Mouse (Mus musculus) testis, adult 2 months (tissue): ENCODE data around the gene Chst8. TPM values are rescaled to one million over a fixed set of nuclear protein-coding genes. Genes with fewer than 3 reads are reported as not detected.

Experiments used
- H3K27ac ChIP-seq: fragments of 200-500 bp; 2 replicates; pipeline ENCODE4 v1.5.1; 2012; ENCODE audit warnings: low read depth, low read length; ENCODE audit not compliant: control insufficient read depth, insufficient read depth
- H3K27me3 ChIP-seq: fragments of 200-500 bp; 2 replicates; pipeline ENCODE4 v1.6.1; 2012; ENCODE audit warnings: mild to moderate bottlenecking, low read length, moderate library complexity; ENCODE audit not compliant: control insufficient read depth, insufficient read depth
- H3K36me3 ChIP-seq: fragments of 200-500 bp; 2 replicates; pipeline ENCODE4 v1.6.1; 2012; ENCODE audit warnings: mild to moderate bottlenecking, low read length; ENCODE audit not compliant: control insufficient read depth, insufficient read depth
- H3K4me1 ChIP-seq: fragments of 200-500 bp; 2 replicates; pipeline ENCODE4 v1.6.1; 2012; ENCODE audit warnings: low read length; ENCODE audit not compliant: control insufficient read depth, insufficient read depth
- H3K4me3 ChIP-seq: fragments of 200-500 bp; 2 replicates; pipeline ENCODE4 v1.5.1; 2012; ENCODE audit warnings: low read depth, mild to moderate bottlenecking, low read length, moderate library complexity, mixed read lengths; ENCODE audit not compliant: control insufficient read depth
- CTCF ChIP-seq: fragments of 200-500 bp; IDR thresholded peaks from 2 replicates; pipeline ENCODE4 v1.5.1; 2012; ENCODE audit warnings: low read depth, mild to moderate bottlenecking, inconsistent platforms, low read length, moderate library complexity; ENCODE audit not compliant: control insufficient read depth, insufficient read depth, insufficient replicate concordance
- POLR2A ChIP-seq: fragments of 200-500 bp; IDR thresholded peaks from 2 replicates; pipeline ENCODE4 v1.6.1; 2012; ENCODE audit warnings: low read depth, mild to moderate bottlenecking, inconsistent platforms, low read length, moderate library complexity; ENCODE audit not compliant: control insufficient read depth
- polyA plus RNA-seq: library from polyadenylated mRNA; depleted of rRNA; stranded (reverse); fragments of >200 nt; gene quantifications from 2 replicates; pipeline ENCODE4 v1.2.3, GENCODE M21; 2012

Gene Chst8
- polyA plus RNA-seq, 1 experiment, result not detected

- Histone ChIP-seq H3K4me1 (no peaks in the 10 kb centered on the region), H3K4me3 (no peak overlapping the region), H3K27me3 (no peaks in the 10 kb centered on the region), H3K36me3 (no peaks in the 10 kb centered on the region), H3K27ac (no peak overlapping the region)
- TF ChIP-seq POLR2A (no peak), CTCF (no peak)
These were observed 103.4 kb downstream of the Chst8 start for GRCm38 (mm10) chr7:34709111-34709510.

DNA sequence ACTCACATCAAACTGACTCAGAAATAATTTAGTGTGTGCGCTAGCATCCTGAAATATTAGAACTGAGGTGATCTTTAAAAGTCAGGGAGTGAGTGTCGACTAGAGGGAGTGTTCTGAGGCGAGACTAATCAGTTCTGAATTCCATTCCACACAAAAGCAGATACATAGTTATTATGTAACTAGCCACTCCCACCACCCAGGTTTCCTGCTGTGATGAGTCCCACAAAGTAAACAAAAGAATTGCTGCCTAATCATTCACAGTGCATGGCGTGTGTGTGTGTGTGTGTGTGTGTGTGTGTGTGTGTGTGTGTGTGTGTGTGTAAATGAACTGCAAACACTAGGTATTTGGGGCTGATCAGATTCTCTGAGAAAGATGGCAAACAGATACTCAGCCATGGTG lies 108.1 kb downstream of the Chst8 start:
- H3K4me1 ChIP-seq, result no peaks in the 10 kb centered on the region
- TF ChIP-seq POLR2A (no peak), CTCF (no peak)
- H3K4me3 ChIP-seq, result no peak overlapping the region
- no peak overlapping the region for H3K27ac ChIP-seq
- no peaks in the 10 kb centered on the region for H3K36me3 ChIP-seq
- H3K27me3 ChIP-seq, result no peaks in the 10 kb centered on the region

- H3K27ac ChIP-seq, result no peak overlapping the region
These were observed 109.1 kb downstream of the Chst8 start for GRCm38 (mm10) chr7:34703437-34703836.

GRCm38 (mm10) chr7:34702718-34703351 lies 109.7 kb downstream of the Chst8 start:
- H3K4me3 ChIP-seq, result no peak overlapping the region
- no peaks in the 10 kb centered on the region for H3K36me3 ChIP-seq
- TF ChIP-seq POLR2A (no peak), CTCF (no peak)
- no peak overlapping the region for H3K27ac ChIP-seq
- no peaks in the 10 kb centered on the region for H3K4me1 ChIP-seq
- H3K27me3 ChIP-seq, result no peaks in the 10 kb centered on the region

More at GRCm38 (mm10) chr7:34703437-34703836, 109.1 kb downstream of the Chst8 start:
- H3K4me3 ChIP-seq, result no peak overlapping the region
- H3K27me3 ChIP-seq, result no peaks in the 10 kb centered on the region
- H3K36me3 ChIP-seq, result no peaks in the 10 kb centered on the region
- TF ChIP-seq CTCF (no peak), POLR2A (no peak)
- no peaks in the 10 kb centered on the region for H3K4me1 ChIP-seq

GRCm38 (mm10) chr7:34699888-34700287 lies 112.6 kb downstream of the Chst8 start:
- no peak overlapping the region for H3K27ac ChIP-seq
- no peaks in the 10 kb centered on the region for H3K27me3 ChIP-seq
- H3K36me3 ChIP-seq, result no peaks in the 10 kb centered on the region
- no peak for TF ChIP-seq CTCF
- TF ChIP-seq POLR2A, result no peak
- no peaks in the 10 kb centered on the region for H3K4me1 ChIP-seq
- no peak overlapping the region for H3K4me3 ChIP-seq

DNA sequence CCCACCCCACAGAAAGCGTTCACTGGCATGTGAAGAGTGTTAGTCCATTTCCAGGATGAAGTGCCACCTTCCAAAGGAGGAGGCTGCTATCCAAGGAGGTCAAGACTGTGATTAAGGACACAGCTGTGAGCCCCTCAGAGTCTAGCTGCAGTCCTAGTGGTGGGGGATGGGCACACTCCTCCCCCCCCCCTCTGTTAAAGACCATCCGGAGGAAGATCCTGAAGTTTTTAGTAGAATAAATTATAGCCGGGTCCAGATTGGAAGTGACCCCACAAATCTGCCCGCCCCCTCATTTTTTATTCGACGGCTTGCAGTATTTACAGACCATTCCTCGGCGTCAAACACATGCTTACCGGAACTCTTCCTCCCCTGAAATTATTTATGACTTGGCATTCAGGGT lies 114.3 kb downstream of the Chst8 start:
- Histone ChIP-seq H3K27ac (no peak overlapping the region), H3K4me3 (no peak overlapping the region), H3K27me3 (no peaks in the 10 kb centered on the region), H3K36me3 (no peaks in the 10 kb centered on the region), H3K4me1 (0 out of 2 replicates have a peak, but pooled peaks cover 3% of the 10 kb centered on the region)
- no peak for TF ChIP-seq CTCF
- TF ChIP-seq POLR2A, result no peak

GRCm38 (mm10) chr7:34696086-34696485 lies 116.4 kb downstream of the Chst8 start:
- Histone ChIP-seq H3K4me1 (0 out of 2 replicates have a peak, but pooled peaks cover 3% of the 10 kb centered on the region), H3K27me3 (no peaks in the 10 kb centered on the region), H3K27ac (no peak overlapping the region), H3K36me3 (no peaks in the 10 kb centered on the region), H3K4me3 (no peak overlapping the region)
- TF ChIP-seq CTCF (no peak), POLR2A (no peak)
